Mouse (Mus musculus) embryonic facial prominence, embryonic 14.5 days (tissue): ENCODE data around the gene Lca5. TPM values are rescaled to one million over a fixed set of nuclear protein-coding genes. Genes with fewer than 3 reads are reported as not detected.

Source experiments
- ATAC-seq: fragments of 200-750 bp; cut with Nextera tagmentation; 2 replicates; pipeline ENCODE4 v1.8.0; 2017; ENCODE audit warnings: low read depth, moderate number of reproducible peaks, moderate TSS enrichment
- DNase-seq: peaks from one replicate; pipeline ENCODE4 v3.0.0-alpha.2; 2015; ENCODE audit warnings: low spot score
- H3K27ac ChIP-seq: fragments of 300-500 bp; sonication (generic); replicated peaks from 2 replicates; pipeline ENCODE4 v1.5.1; 2014; ENCODE audit warnings: low read depth, mild to moderate bottlenecking, low read length, moderate library complexity
- H3K27me3 ChIP-seq: fragments of 300-500 bp; sonication (generic); replicated peaks from 2 replicates; pipeline ENCODE4 v1.6.1; 2014; ENCODE audit warnings: low read length; ENCODE audit not compliant: control insufficient read depth, insufficient read depth
- H3K36me3 ChIP-seq: fragments of 300-500 bp; sonication (generic); 2 replicates; pipeline ENCODE4 v1.6.1; 2014; ENCODE audit warnings: low read length, mixed read lengths; ENCODE audit not compliant: control insufficient read depth, insufficient read depth
- H3K4me1 ChIP-seq: fragments of 300-500 bp; sonication (generic); 2 replicates; pipeline ENCODE4 v1.6.1; 2014; ENCODE audit warnings: antibody characterized with exemption, low read length; ENCODE audit not compliant: control insufficient read depth, insufficient read depth
- H3K4me2 ChIP-seq: fragments of 300-500 bp; sonication (generic); 2 replicates; pipeline ENCODE4 v1.6.1; 2014; ENCODE audit warnings: low read depth, mild to moderate bottlenecking, low read length, moderate library complexity, mixed read lengths
- H3K4me3 ChIP-seq: fragments of 300-500 bp; sonication (generic); 2 replicates; pipeline ENCODE4 v1.5.1; 2014; ENCODE audit warnings: low read depth, mild to moderate bottlenecking, low read length
- H3K9ac ChIP-seq: fragments of 300-500 bp; sonication (generic); 2 replicates; pipeline ENCODE4 v1.6.1; 2014; ENCODE audit warnings: low read depth, mild to moderate bottlenecking, low read length, moderate library complexity, mixed read lengths
- H3K9me3 ChIP-seq: fragments of 300-500 bp; sonication (generic); 2 replicates; pipeline ENCODE4 v1.6.1; 2016; ENCODE audit warnings: low read length; ENCODE audit not compliant: control insufficient read depth
- WGBS: fragments of 180-500 bp; shearing (Covaris S2); extraction: QIAGEN DNeasy Blood & Tissue Kit; methylation state at CpG from one replicate; pipeline ENCODE4 v1.1.7; 2014; 5-methylcytosine and 5-hydroxymethylcytosine counted together
- polyA plus RNA-seq: library from polyadenylated mRNA; unstranded; fragments of >200 nt; fragmentation: Nextera tagmentation; extraction: Ambion mirVana; gene quantifications from 2 replicates; pipeline ENCODE4 v1.2.1, GENCODE M21; 2014

Lca5 gene
- polyA plus RNA-seq, 1 experiment from 2014 or later, result 19.5 TPM

GRCm38 (mm10) chr9:83383235-83383634, 57.7 kb downstream of the Lca5 start:
- DNase-seq, result no peak
- H3K27me3 ChIP-seq, result no peaks in the 10 kb centered on the region
- H3K9ac ChIP-seq, result no peak overlapping the region
- 65% methylated on average over 3 of the region's 3 CpGs for WGBS
- no peak overlapping the region for H3K4me3 ChIP-seq
- ATAC-seq, result no peak
- no peak overlapping the region for H3K4me2 ChIP-seq
- H3K9me3 ChIP-seq, result no peaks in the 10 kb centered on the region
- no peaks in the 10 kb centered on the region for H3K36me3 ChIP-seq
- no peak overlapping the region for H3K27ac ChIP-seq
- H3K4me1 ChIP-seq, result peaks cover 4% of the 10 kb centered on the region

- no peak overlapping the region for H3K27ac ChIP-seq
- no peaks in the 10 kb centered on the region for H3K36me3 ChIP-seq
- no peak for ATAC-seq
- no peaks in the 10 kb centered on the region for H3K9me3 ChIP-seq
- H3K4me3 ChIP-seq, result no peak overlapping the region
- no peak for DNase-seq
- H3K4me1 ChIP-seq, result no peaks in the 10 kb centered on the region
- H3K9ac ChIP-seq, result no peak overlapping the region
- 53% methylated on average over 3 of the region's 3 CpGs for WGBS
- no peak overlapping the region for H3K4me2 ChIP-seq
- no peaks in the 10 kb centered on the region for H3K27me3 ChIP-seq
These were observed 58.2 kb downstream of the Lca5 start for GRCm38 (mm10) chr9:83382775-83383174.

GRCm38 (mm10) chr9:83381317-83381716, 59.6 kb downstream of the Lca5 start:
- ATAC-seq, result 0 out of 2 replicates have a peak, but pooled peaks have one; percentile 15

GRCm38 (mm10) chr9:83379661-83380060, 61.3 kb downstream of the Lca5 start:
- Histone ChIP-seq H3K9ac (no peak overlapping the region), H3K27me3 (no peaks in the 10 kb centered on the region), H3K4me2 (no peak overlapping the region), H3K4me1 (no peaks in the 10 kb centered on the region), H3K36me3 (no peaks in the 10 kb centered on the region), H3K27ac (no peak overlapping the region), H3K4me3 (no peak overlapping the region), H3K9me3 (no peaks in the 10 kb centered on the region)
- DNase-seq (no peak), ATAC-seq (no peak)
- WGBS, result 83% methylated on average over 10 of the region's 10 CpGs

More at GRCm38 (mm10) chr9:83381317-83381716, 59.6 kb downstream of the Lca5 start:
- Histone ChIP-seq H3K4me2 (no peak overlapping the region), H3K36me3 (no peaks in the 10 kb centered on the region), H3K4me3 (no peak overlapping the region), H3K27ac (no peak overlapping the region), H3K9ac (no peak overlapping the region), H3K27me3 (no peaks in the 10 kb centered on the region), H3K4me1 (no peaks in the 10 kb centered on the region), H3K9me3 (no peaks in the 10 kb centered on the region)
- DNase-seq, result peak; percentile 49

GRCm38 (mm10) chr9:83377132-83377531, 63.8 kb downstream of the Lca5 start:
- no peak overlapping the region for H3K27ac ChIP-seq
- DNase-seq (no peak), ATAC-seq (no peak)
- 67% methylated on average over 2 of the region's 2 CpGs for whole genome bisulfite sequencing
- H3K36me3 ChIP-seq, result no peaks in the 10 kb centered on the region
- H3K4me2 ChIP-seq, result no peak overlapping the region
- H3K9ac ChIP-seq, result no peak overlapping the region
- H3K4me3 ChIP-seq, result no peak overlapping the region
- no peaks in the 10 kb centered on the region for H3K27me3 ChIP-seq
- no peaks in the 10 kb centered on the region for H3K9me3 ChIP-seq
- no peaks in the 10 kb centered on the region for H3K4me1 ChIP-seq

- no peaks in the 10 kb centered on the region for H3K27me3 ChIP-seq
- WGBS, result 74% methylated on average over 4 of the region's 4 CpGs
- H3K4me1 ChIP-seq, result no peaks in the 10 kb centered on the region
- no peak overlapping the region for H3K4me3 ChIP-seq
- no peak for ATAC-seq
- no peak overlapping the region for H3K27ac ChIP-seq
- no peaks in the 10 kb centered on the region for H3K36me3 ChIP-seq
- H3K9ac ChIP-seq, result no peak overlapping the region
- no peaks in the 10 kb centered on the region for H3K9me3 ChIP-seq
- DNase-seq, result no peak
- H3K4me2 ChIP-seq, result no peak overlapping the region
These were observed 65.3 kb downstream of the Lca5 start for GRCm38 (mm10) chr9:83375522-83376176.

- Histone ChIP-seq H3K4me3 (no peak overlapping the region), H3K36me3 (no peaks in the 10 kb centered on the region), H3K9me3 (no peaks in the 10 kb centered on the region), H3K27ac (no peak overlapping the region), H3K4me2 (no peak overlapping the region), H3K27me3 (no peaks in the 10 kb centered on the region), H3K9ac (no peak overlapping the region), H3K4me1 (no peaks in the 10 kb centered on the region)
- 21% methylated on average over 1 of the region's 1 CpGs for WGBS
- ATAC-seq, result 0 out of 2 replicates have a peak, but pooled peaks have one; percentile 41
- peak; percentile 82 for DNase-seq
These were observed 70.0 kb downstream of the Lca5 start for GRCm38 (mm10) chr9:83370907-83371306.

- no peak overlapping the region for H3K9ac ChIP-seq
- no peaks in the 10 kb centered on the region for H3K27me3 ChIP-seq
- H3K9me3 ChIP-seq, result no peaks in the 10 kb centered on the region
- WGBS, result 90% methylated on average over 1 of the region's 1 CpGs
- ATAC-seq (no peak), DNase-seq (no peak)
- no peak overlapping the region for H3K4me3 ChIP-seq
- H3K36me3 ChIP-seq, result no peaks in the 10 kb centered on the region
- no peak overlapping the region for H3K27ac ChIP-seq
- H3K4me2 ChIP-seq, result no peak overlapping the region
- no peaks in the 10 kb centered on the region for H3K4me1 ChIP-seq
These were observed 72.7 kb downstream of the Lca5 start for GRCm38 (mm10) chr9:83368234-83368633.

GRCm38 (mm10) chr9:83355802-83356201, 85.1 kb downstream of the Lca5 start:
- ATAC-seq, result no peak
- no peak overlapping the region for H3K4me2 ChIP-seq
- peaks cover 15% of the 10 kb centered on the region for H3K4me1 ChIP-seq
- no peak overlapping the region for H3K9ac ChIP-seq
- H3K9me3 ChIP-seq, result no peaks in the 10 kb centered on the region
- H3K27me3 ChIP-seq, result no peaks in the 10 kb centered on the region
- no peak overlapping the region for H3K4me3 ChIP-seq
- 49% methylated on average over 4 of the region's 4 CpGs for WGBS
- no peak for DNase-seq
- no peak overlapping the region for H3K27ac ChIP-seq
- no peaks in the 10 kb centered on the region for H3K36me3 ChIP-seq
